Mouse (Mus musculus) heart, embryonic 13.5 days (tissue): Measurements from ENCODE around the gene Tle1. TPM values are rescaled to one million over a fixed set of nuclear protein-coding genes. Genes with fewer than 3 reads are reported as not detected.
A peak's percentile ranks its signal among the peaks of the same experiment; 100 is the strongest.

Source experiments
- ATAC-seq: fragments of 200-750 bp; cut with Nextera tagmentation; 2 replicates; pipeline ENCODE4 v1.8.0; 2017; ENCODE audit warnings: moderate TSS enrichment; ENCODE audit not compliant: insufficient number of reproducible peaks, low FRiP score, low TSS enrichment; ENCODE audit errors: extremely low read depth
- H3K27ac ChIP-seq: fragments of 300-500 bp; sonication (generic); replicated peaks from 2 replicates; pipeline ENCODE4 v1.5.1; 2015; ENCODE audit warnings: moderate library complexity, mild to moderate bottlenecking, inconsistent platforms
- H3K27me3 ChIP-seq: fragments of 300-500 bp; sonication (generic); replicated peaks from 2 replicates; pipeline ENCODE4 v1.6.1; 2015; ENCODE audit warnings: mild to moderate bottlenecking, inconsistent platforms
- H3K36me3 ChIP-seq: fragments of 300-500 bp; sonication (generic); 2 replicates; pipeline ENCODE4 v1.6.1; 2015; ENCODE audit warnings: mild to moderate bottlenecking, inconsistent platforms
- H3K4me1 ChIP-seq: fragments of 300-500 bp; sonication (generic); 2 replicates; pipeline ENCODE4 v1.6.1; 2015; ENCODE audit warnings: inconsistent platforms
- H3K4me2 ChIP-seq: fragments of 300-500 bp; sonication (generic); 2 replicates; pipeline ENCODE4 v1.6.1; 2015; ENCODE audit warnings: inconsistent platforms, mild to moderate bottlenecking, moderate library complexity
- H3K4me3 ChIP-seq: fragments of 300-500 bp; sonication (generic); 2 replicates; pipeline ENCODE4 v1.5.1; 2015; ENCODE audit warnings: moderate library complexity, mild to moderate bottlenecking, inconsistent platforms
- H3K9ac ChIP-seq: fragments of 300-500 bp; sonication (generic); 2 replicates; pipeline ENCODE4 v1.6.1; 2015; ENCODE audit warnings: inconsistent platforms, mild to moderate bottlenecking, moderate library complexity
- H3K9me3 ChIP-seq: fragments of 300-500 bp; sonication (generic); 2 replicates; pipeline ENCODE4 v1.6.1; 2016; ENCODE audit warnings: inconsistent platforms
- WGBS: fragments of 180-500 bp; shearing (Covaris S2); methylation state at CpG from one replicate; pipeline ENCODE4 v1.1.7; 2015; ENCODE audit warnings: mixed read lengths; 5-methylcytosine and 5-hydroxymethylcytosine counted together
- polyA plus RNA-seq: library from polyadenylated mRNA; unstranded; fragments of >200 nt; fragmentation: Nextera tagmentation; extraction: Ambion mirVana; gene quantifications from 2 replicates; pipeline ENCODE4 v1.2.1, GENCODE M21; 2015

The Tle1 gene
- polyA plus RNA-seq: 5.9 and 6.6 TPM in 2 replicates

DNA sequence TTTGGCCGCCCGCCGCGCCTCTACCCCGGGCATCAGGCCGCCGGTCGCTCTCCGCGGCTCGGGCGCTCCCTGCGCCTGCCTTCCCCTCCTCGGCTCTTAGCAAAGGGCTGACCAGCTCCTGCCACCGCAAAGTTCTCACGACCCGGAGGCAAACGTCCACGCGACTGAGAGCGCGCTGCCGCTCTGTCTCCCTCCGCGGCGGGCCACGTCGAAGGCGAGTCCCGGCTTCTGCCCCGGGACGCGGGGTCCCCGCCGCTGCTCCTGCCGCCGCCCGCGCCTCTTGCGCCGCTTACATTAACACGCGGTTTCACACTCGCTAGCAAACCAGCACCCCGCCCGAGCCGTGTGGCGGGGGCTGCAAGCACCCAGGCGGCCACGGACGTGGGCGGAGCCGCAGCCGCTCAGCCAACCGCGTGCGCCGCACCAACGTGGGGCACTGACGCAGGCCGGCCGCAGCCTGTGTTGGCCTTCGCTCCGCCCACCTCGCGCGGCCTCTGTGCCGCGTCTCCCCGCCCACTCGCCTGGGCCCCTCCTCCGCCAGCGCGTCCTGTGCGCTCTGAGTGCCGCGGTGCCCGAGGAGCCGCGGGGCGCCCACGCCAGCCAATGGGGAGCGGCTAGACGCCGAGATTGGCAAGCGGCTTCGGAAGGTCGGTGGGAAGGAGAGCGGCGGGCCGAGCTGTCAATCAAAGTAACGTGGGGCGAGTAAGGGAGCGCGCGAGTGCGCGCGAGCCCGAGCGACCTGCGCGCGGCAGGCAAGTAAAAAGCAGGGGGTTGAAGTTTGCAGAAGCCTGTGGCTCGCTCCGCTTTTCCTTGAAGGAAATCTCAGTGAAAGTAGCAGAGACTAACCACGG lies at the start of gene Tle1:
TSS of gene Tle1 (minus strand) at position 361 of the 851 bp plus-strand sequence.
- Histone ChIP-seq H3K9me3 (no peaks in the 10 kb centered on the region), H3K4me3 (peak within 1 kb of the TSS; percentile 82), H3K36me3 (no peaks in the 10 kb centered on the region; the same call in 1 of the 2 replicates), H3K27ac (peak within 1 kb of the TSS; percentile 92), H3K4me1 (peaks cover 44% of the 10 kb centered on the region), H3K9ac (peak within 1 kb of the TSS; percentile 87), H3K4me2 (peak within 1 kb of the TSS; percentile 91), H3K27me3 (peaks cover 59% of the 10 kb centered on the region)
- peak; percentile 97 for ATAC-seq
- under 1% methylated on average over 107 of the region's 107 CpGs for WGBS

DNA sequence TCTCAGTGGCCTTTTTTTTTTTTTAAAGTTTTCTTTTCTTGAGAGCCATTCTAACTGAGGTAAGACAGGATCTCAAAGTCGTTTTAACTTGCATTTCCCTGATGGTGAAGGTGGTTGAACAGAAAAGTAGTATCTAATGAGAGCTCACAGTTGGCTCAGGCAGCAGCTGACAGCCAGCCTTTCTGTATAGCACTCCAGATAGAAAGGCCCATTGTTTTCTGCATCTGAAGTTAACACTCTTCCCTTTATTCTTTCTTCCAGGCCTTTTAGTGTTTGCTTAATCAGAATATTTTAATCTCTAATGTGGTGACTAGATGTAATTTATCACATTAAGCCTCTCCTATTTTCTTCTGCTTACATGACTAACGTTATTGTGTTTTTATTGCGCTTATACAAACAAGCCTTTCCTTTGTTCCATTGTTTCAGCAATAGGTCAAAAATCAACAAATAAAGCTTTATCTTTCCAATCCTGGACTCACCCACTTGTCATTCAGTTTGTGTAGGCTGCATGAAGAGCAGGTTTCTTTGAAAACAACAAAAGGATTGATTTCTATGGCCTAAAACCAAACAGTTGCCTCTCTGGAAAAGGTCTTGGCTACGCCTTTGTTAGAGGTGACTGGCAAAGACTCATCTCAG lies 33.0 kb upstream of the Tle1 start:
- Histone ChIP-seq H3K4me1 (no peaks in the 10 kb centered on the region), H3K27me3 (no peaks in the 10 kb centered on the region), H3K9ac (no peak overlapping the region), H3K4me3 (no peak overlapping the region), H3K27ac (no peak overlapping the region), H3K9me3 (no peaks in the 10 kb centered on the region), H3K36me3 (no peaks in the 10 kb centered on the region), H3K4me2 (no peak overlapping the region)
- WGBS: 40% methylated on average over 4 of the region's 4 CpGs
- ATAC-seq: no peak

DNA sequence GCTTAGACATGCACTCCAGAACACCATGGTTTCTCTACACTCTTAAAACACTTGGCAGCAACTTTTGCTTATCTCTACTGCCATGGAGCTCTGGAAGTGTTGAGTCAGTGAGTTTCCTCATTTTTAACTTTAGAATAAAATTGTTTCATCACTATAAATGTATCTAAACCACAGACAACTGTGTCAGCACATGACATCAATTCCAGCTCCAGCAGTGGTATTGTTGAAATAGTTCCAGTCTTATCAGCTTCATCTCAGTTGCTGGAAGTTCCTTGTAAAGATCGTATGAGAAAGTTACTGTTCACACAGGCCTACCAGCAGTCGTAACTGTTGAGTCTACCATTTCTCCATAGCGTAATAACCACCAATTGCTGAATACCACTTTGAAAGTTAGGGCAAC lies 31.5 kb upstream of the Tle1 start:
- no peaks in the 10 kb centered on the region for H3K9me3 ChIP-seq
- H3K36me3 ChIP-seq: no peaks in the 10 kb centered on the region
- no peak overlapping the region for H3K9ac ChIP-seq
- H3K4me2 ChIP-seq: no peak overlapping the region
- ATAC-seq: no peak
- 55% methylated on average over 3 of the region's 3 CpGs for WGBS
- H3K27me3 ChIP-seq: no peaks in the 10 kb centered on the region
- no peak overlapping the region for H3K4me3 ChIP-seq
- H3K4me1 ChIP-seq: no peaks in the 10 kb centered on the region
- H3K27ac ChIP-seq: no peak overlapping the region

DNA sequence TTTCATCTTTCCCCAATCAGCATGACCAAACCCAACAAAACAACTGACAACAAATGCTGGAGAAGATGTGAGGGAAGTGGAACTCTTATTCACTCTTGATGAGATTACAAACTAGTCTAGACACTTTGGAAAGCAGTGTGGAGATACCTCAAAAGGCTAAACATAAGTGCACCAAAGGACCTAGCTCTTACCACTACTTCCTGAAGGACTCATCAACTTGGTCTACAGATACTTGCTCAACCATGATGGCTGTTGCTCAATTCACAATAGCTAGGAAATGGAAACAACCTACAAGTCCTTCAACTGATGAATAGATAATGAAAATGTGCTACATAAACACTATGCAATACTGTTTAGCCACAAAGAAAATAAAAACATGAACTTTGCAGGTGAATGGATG lies 30.1 kb upstream of the Tle1 start:
- Histone ChIP-seq H3K4me1 (no peaks in the 10 kb centered on the region), H3K27ac (no peak overlapping the region), H3K4me3 (no peak overlapping the region), H3K9ac (no peak overlapping the region), H3K27me3 (no peaks in the 10 kb centered on the region), H3K4me2 (no peak overlapping the region), H3K36me3 (no peaks in the 10 kb centered on the region), H3K9me3 (no peaks in the 10 kb centered on the region)
- ATAC-seq: no peak

DNA sequence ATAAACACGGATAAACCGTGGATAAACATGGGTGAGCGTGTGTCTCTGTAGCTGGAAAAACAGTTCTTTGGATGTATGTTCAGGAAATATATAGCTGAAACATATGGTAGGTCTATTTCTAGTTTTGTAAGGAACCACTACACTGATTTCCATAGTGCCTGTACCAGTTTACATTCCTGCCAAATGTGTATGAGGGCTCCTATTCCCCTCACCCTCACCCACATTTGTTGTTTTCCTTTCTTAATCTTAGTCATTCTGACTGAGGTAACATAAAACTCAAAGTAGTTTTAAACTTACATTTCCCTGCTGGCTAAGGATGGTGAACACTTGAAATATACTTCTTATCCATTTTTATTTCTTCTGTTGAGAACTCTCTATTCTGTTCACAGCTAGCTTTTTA lies 20.9 kb upstream of the Tle1 start:
- Histone ChIP-seq H3K27ac (no peak overlapping the region), H3K9me3 (0 out of 2 replicates have a peak, but pooled peaks cover 4% of the 10 kb centered on the region), H3K4me2 (no peak overlapping the region), H3K4me1 (no peaks in the 10 kb centered on the region), H3K9ac (no peak overlapping the region), H3K36me3 (no peaks in the 10 kb centered on the region), H3K4me3 (no peak overlapping the region), H3K27me3 (no peaks in the 10 kb centered on the region)
- no peak for ATAC-seq
- 66% methylated on average over 3 of the region's 3 CpGs for WGBS

DNA sequence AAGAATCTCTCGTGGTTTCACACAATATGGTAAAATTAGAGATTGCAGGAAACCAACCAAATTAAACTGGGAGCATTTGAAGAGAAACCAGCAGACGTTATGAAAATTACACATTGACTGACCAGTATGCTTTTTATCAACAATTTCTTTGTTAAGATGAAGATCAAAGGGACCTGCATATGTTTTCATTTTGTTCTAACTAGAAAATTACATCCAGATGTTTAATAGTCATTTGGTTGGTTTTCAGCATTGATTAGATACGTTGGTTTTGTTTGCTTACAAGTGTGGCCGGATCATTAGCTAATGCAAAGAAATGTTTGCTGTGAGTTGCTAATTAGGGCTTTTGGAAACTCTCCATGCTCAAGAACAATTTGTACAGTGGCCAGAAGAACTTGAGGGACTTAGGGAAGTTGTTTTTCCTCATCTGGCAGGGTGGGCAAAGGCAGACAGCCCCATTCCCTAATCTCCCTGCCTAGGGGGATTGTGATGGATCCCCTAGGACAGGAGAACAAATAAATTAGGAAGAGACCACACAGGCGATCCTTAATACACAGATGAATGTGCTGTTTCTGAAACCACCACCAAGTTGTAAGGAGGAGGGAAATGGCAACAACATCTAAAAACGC lies 3.8 kb upstream of the Tle1 start:
- no peaks in the 10 kb centered on the region for H3K9me3 ChIP-seq
- H3K27me3 ChIP-seq: peaks cover 53% of the 10 kb centered on the region
- H3K4me3 ChIP-seq: no peak overlapping the region
- 44% methylated on average over 6 of the region's 6 CpGs for WGBS
- no peak overlapping the region for H3K27ac ChIP-seq
- no peak for ATAC-seq
- H3K4me1 ChIP-seq: peaks cover 13% of the 10 kb centered on the region
- 0 out of 2 replicates have a peak overlapping the region, but pooled peaks have one; percentile 2 for H3K4me2 ChIP-seq
- H3K9ac ChIP-seq: no peak overlapping the region
- H3K36me3 ChIP-seq: no peaks in the 10 kb centered on the region

DNA sequence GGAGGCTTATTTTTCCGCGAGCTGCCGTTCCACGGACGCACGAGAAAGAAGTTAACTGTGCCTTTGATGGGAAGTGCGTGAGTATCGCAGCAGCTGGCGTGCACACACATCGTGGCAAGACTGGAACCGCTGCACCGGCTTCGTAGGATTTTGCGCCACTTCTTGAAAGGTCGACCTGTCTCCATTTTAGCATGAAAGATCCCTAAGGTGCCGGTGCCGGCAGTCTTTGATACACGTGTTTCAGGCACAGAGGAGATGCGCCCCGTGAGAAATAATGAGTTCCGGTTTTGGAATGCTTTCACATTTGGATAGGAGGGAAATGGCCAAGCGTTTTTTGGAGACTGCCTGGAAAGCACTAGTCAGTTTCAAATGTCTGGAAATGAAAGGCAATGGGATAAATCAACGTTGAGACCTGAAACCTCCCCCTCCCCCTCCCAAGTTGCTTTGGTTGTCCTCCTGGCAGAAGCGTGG lies 837 bp upstream of the Tle1 start:
- Histone ChIP-seq H3K4me3 (peak overlapping the region; percentile 82), H3K9ac (peak overlapping the region; percentile 77), H3K27me3 (peaks cover 59% of the 10 kb centered on the region), H3K4me1 (peaks cover 40% of the 10 kb centered on the region), H3K27ac (peak overlapping the region; percentile 72), H3K9me3 (no peaks in the 10 kb centered on the region), H3K36me3 (no peaks in the 10 kb centered on the region; the same call in 1 of the 2 replicates), H3K4me2 (peak overlapping the region; percentile 91)
- no peak for ATAC-seq
- under 1% methylated on average over 24 of the region's 24 CpGs for WGBS

DNA sequence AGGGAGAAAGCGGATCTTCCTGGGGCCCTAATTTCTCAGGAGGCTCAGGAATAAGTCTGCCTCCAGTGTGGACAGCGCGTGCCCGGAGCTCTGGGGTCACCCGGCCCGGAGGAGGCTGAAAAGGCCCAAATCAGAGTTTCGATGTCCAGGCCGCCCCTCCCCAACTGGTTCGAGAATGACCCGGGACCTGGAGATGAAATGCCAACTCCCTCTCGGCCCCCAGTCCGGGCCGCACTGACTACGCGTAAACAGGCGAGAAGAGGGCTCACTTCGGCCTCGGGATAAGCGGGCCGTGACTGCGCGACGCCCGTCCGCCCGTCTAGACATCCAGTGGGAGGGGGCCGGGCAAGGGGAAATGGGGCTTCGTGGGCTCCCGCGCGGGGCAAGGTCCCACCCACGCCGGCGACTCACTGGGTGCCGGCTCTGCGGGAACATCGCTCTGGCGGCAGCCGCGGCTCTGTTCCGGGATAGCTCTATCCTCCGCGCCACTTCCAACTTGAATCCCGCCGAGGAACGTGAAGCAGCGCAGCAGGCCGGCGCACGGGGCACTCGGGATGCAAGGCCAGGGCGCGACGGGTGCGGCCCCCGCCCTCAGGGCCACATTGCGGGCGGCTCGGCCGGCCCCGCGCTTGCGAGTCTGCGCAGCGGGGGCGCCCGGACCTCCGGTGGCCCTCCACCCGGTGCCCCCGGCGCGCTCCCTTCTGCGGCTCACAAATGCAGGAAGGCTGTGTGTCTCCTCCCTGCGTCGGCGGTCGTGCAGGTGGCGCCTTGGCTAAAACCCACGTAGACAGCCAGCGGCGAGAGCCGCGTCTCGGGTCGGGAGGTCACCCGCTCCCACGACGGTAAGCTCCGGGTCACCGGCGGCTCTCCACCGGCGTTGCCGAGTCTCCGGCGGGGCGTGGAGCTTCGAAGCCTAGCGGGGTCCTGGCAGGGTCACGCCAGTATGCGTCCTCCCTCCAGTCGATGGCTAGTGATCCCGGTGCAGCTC lies 854 bp downstream of the Tle1 start:
- no peaks in the 10 kb centered on the region for H3K9me3 ChIP-seq
- peak overlapping the region; percentile 92 for H3K27ac ChIP-seq
- WGBS: under 1% methylated on average over 103 of the region's 103 CpGs
- H3K4me2 ChIP-seq: peak overlapping the region; percentile 91
- H3K4me1 ChIP-seq: peaks cover 46% of the 10 kb centered on the region
- peaks cover 59% of the 10 kb centered on the region for H3K27me3 ChIP-seq
- ATAC-seq: no peak
- peak overlapping the region; percentile 87 for H3K9ac ChIP-seq
- no peaks in the 10 kb centered on the region; the same call in 1 of the 2 replicates for H3K36me3 ChIP-seq
- H3K4me3 ChIP-seq: peak overlapping the region; percentile 82

DNA sequence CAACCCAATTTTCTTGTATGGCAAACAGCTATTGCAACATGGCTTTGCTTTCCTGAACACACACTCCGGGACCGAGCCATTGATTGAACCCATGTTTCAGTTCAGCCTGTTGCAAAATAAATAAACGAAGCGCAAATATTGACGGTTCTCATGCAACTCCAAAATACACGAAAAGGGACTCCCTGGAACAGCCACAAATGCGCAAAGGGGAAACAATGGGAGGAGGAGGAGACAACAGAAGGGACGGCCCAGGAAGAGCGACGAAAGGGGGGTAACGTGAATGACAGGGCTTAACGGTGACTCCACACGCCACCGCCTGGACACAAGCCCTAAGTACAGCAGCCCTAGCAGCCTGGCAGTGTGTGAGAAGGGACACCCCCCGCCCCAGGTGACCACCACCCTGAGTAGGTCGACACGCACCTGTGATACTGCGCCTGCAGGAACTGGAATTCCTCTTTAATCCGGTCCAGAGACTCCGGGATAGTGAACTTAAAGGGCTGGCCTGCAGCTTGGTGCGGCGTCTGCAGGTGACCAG lies 1.8 kb downstream of the Tle1 start:
- Histone ChIP-seq H3K4me3 (peak overlapping the region; percentile 82), H3K9ac (peak overlapping the region; percentile 87), H3K9me3 (no peaks in the 10 kb centered on the region), H3K4me1 (peaks cover 53% of the 10 kb centered on the region), H3K36me3 (no peaks in the 10 kb centered on the region; the same call in 1 of the 2 replicates), H3K27ac (peak overlapping the region; percentile 17; the same call in 1 of the 2 replicates), H3K27me3 (peaks cover 59% of the 10 kb centered on the region), H3K4me2 (peak overlapping the region; percentile 91)
- under 1% methylated on average over 22 of the region's 22 CpGs for WGBS
- no peak for ATAC-seq

DNA sequence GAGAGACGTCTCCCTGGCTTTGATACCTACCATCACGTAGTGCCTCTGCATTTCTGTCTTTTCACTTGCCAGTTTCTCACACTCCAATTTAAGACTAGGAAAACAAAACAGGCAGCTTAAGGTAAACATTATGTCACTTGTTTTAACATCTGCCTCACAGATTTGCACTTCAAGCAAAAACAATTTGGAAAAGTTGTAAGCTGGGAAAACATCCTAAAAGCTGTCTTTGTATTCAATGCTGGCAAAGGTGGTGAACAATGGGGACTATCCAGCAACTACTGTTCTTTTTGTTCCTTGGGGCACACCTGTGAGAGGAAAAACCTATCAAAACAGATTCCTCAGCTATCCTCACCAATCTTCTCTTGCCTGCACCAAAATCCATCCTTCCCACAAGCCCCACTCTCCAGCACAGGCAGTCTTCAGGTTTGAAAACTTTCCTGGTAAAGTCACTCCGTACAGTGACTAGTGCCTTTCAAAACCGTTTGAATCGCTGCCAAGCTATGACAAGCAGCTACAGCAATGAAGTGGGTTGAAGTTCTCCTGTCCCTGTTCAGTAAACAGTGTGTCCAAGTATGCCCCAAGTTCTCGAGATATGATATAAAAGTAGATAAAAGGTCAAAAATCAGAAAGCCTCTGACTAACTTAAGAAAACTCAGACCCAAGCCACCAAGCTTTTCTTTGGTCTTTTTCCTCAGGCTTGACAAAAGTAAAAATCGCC lies 2.7 kb downstream of the Tle1 start:
- H3K36me3 ChIP-seq: no peaks in the 10 kb centered on the region; the same call in 1 of the 2 replicates
- H3K9ac ChIP-seq: peak overlapping the region; percentile 87
- peak overlapping the region; percentile 91 for H3K4me2 ChIP-seq
- peaks cover 62% of the 10 kb centered on the region for H3K4me1 ChIP-seq
- WGBS: 27% methylated on average over 7 of the region's 7 CpGs
- no peak overlapping the region for H3K27ac ChIP-seq
- peaks cover 54% of the 10 kb centered on the region for H3K27me3 ChIP-seq
- peak overlapping the region; percentile 82 for H3K4me3 ChIP-seq
- no peak for ATAC-seq
- H3K9me3 ChIP-seq: no peaks in the 10 kb centered on the region
